Mouse (Mus musculus) embryonic stem cell, embryonic (primary cell): ENCODE data around the gene Pacsin1.

Experiments used
- CTCF ChIA-PET, 4 experiments: fragments of 300-600 bp in 2 of 4; fragments of 350-600 bp in 2 of 4; sonication (Branson Sonifier 250); formaldehyde crosslinking; loops; one replicate each; lab custom pipeline; 2022; ENCODE audit warnings: inconsistent platforms in 2 of 4; lab: Charles Lee
- POLR2A ChIA-PET, 4 experiments: fragments of 300-600 bp in 2 of 4; fragments of 350-600 bp in 2 of 4; sonication (Branson Sonifier 250); formaldehyde crosslinking; loops; one replicate each; lab custom pipeline; 2022; ENCODE audit warnings: antibody characterized with exemption in 4 of 4, inconsistent platforms in 1 of 4; lab: Charles Lee

Gene Pacsin1

GRCm38 (mm10) chr17:27684886-27685549 is 29.7 kb downstream of the Pacsin1 start:
- ChIA-PET POLR2A (interaction anchor here in 2 of 4 experiments (0.6 to 3.0 kb wide), 16 partner anchors 10 to 586 kb away, joined by 3 to 9 read pairs (median 3); no protein-coding TSS in a partner anchor), CTCF (interaction anchor here in 3 of 4 experiments (0.6 to 3.3 kb wide), 13 partner anchors 9 to 364 kb away, joined by 3 to 12 read pairs (median 3); no protein-coding TSS in a partner anchor)

- ChIA-PET CTCF (interaction anchor here in 3 of 4 experiments (0.8 to 3.3 kb wide), 8 partner anchors 10 to 77 kb away, joined by 3 to 12 read pairs (median 6); no protein-coding TSS in a partner anchor), POLR2A (interaction anchor here in 2 of 4 experiments (0.6 to 3.0 kb wide), 8 partner anchors 10 to 585 kb away, joined by 3 to 9 read pairs (median 3); no protein-coding TSS in a partner anchor)
Observed at GRCm38 (mm10) chr17:27685550-27685913, 30.2 kb downstream of the Pacsin1 start.

- ChIA-PET POLR2A (interaction anchor here in 3 of 4 experiments (0.9 to 3.0 kb wide), 6 partner anchors 11 to 394 kb away, joined by 3 to 9 read pairs (median 4); partner anchors contain the start of gene Tcp11 (in 2 of the 3)), CTCF (interaction anchor here in 2 of 4 experiments (0.6 to 2.3 kb wide), 5 partner anchors 8 to 22 kb away, joined by 3 to 9 read pairs (median 7); no protein-coding TSS in a partner anchor)
Observed at GRCm38 (mm10) chr17:27686395-27686794, 31.1 kb downstream of the Pacsin1 start.

- ChIA-PET CTCF (interaction anchor here (0.6 to 2.1 kb wide), 6 partner anchors 10 to 78 kb away, joined by 3 to 8 read pairs (median 4); no protein-coding TSS in a partner anchor), POLR2A (interaction anchor here in 3 of 4 experiments (0.5 to 1.8 kb wide), 10 partner anchors 9 to 1585 kb away, joined by 3 to 8 read pairs (median 4); partner anchors contain the start of gene Hmga1 (in 1 of the 3))
Observed at GRCm38 (mm10) chr17:27690993-27691693, 35.8 kb downstream of the Pacsin1 start.

- POLR2A ChIA-PET, result interaction anchor here in 2 of 4 experiments (0.8 to 1.8 kb wide), 10 partner anchors 9 to 304 kb away, joined by 3 to 6 read pairs (median 4); partner anchors contain the start of gene Nudt3 (in 1 of the 2)
- CTCF ChIA-PET, result interaction anchor here in 1 of 4 experiments (1.2 to 4.3 kb wide), 2 partner anchors 11 to 69 kb away, joined by 3 to 22 read pairs; no protein-coding TSS in a partner anchor
Observed at GRCm38 (mm10) chr17:27699641-27700244, 44.4 kb downstream of the Pacsin1 start.

- POLR2A ChIA-PET, result interaction anchor here in 3 of 4 experiments (0.5 to 2.1 kb wide), 13 partner anchors 7 to 144 kb away, joined by 3 to 7 read pairs (median 4); partner anchors contain the start of genes Hmga1 (in 1 of the 3) and RPS10-NUDT3 (in 1 of the 3)
- CTCF ChIA-PET, result interaction anchor here in 2 of 4 experiments (0.6 to 5.0 kb wide), 13 partner anchors 10 to 69 kb away, joined by 3 to 38 read pairs (median 8); no protein-coding TSS in a partner anchor
Observed at GRCm38 (mm10) chr17:27700812-27701211, 45.5 kb downstream of the Pacsin1 start.

- CTCF ChIA-PET, result interaction anchor here (0.5 to 5.0 kb wide), 49 partner anchors 8 to 1638 kb away, joined by 3 to 38 read pairs (median 5); partner anchors contain the start of genes RPS10-NUDT3 (in 1 of the 4) and Spdef (in 1 of the 4)
Observed at GRCm38 (mm10) chr17:27701856-27702255, 46.5 kb downstream of the Pacsin1 start.

GRCm38 (mm10) chr17:27702518-27702917 is 47.2 kb downstream of the Pacsin1 start:
- ChIA-PET CTCF (interaction anchor here (0.6 to 5.0 kb wide), 61 partner anchors 8 to 1639 kb away, joined by 3 to 38 read pairs (median 4); partner anchors contain the start of genes Def6 (in 1 of the 4) and Spdef (in 1 of the 4)), POLR2A (interaction anchor here (0.6 to 3.2 kb wide), 27 partner anchors 10 to 891 kb away, joined by 3 to 11 read pairs (median 4); partner anchors contain the start of genes Def6 (in 1 of the 4), Hmga1 (in 1 of the 4) and Rps10 (in 1 of the 4))

More at GRCm38 (mm10) chr17:27701856-27702255, 46.5 kb downstream of the Pacsin1 start:
- POLR2A ChIA-PET, result interaction anchor here (0.5 to 3.1 kb wide), 27 partner anchors 9 to 892 kb away, joined by 3 to 9 read pairs (median 4); partner anchors contain the start of genes Def6 (in 1 of the 4), Hmga1 (in 1 of the 4), Ppard (in 1 of the 4) and Rps10 (in 1 of the 4)

GRCm38 (mm10) chr17:27703961-27704621 is 48.8 kb downstream of the Pacsin1 start:
- ChIA-PET CTCF (interaction anchor here in 3 of 4 experiments (0.5 to 5.0 kb wide), 9 partner anchors 9 to 362 kb away, joined by 3 to 38 read pairs (median 8); no protein-coding TSS in a partner anchor), POLR2A (interaction anchor here in 3 of 4 experiments (0.5 to 3.2 kb wide), 18 partner anchors 9 to 1564 kb away, joined by 3 to 12 read pairs (median 4); partner anchors contain the start of genes Hmga1 (in 2 of the 3), BC004004 (in 1 of the 3), Rps10 (in 1 of the 3) and Tcp11 (in 1 of the 3))

GRCm38 (mm10) chr17:27705661-27706060 is 50.4 kb downstream of the Pacsin1 start:
- POLR2A ChIA-PET, result interaction anchor here (0.5 to 2.3 kb wide), 16 partner anchors 11 to 122 kb away, joined by 3 to 7 read pairs (median 3); partner anchors contain the start of gene RPS10-NUDT3 (in 1 of the 4)
- CTCF ChIA-PET, result interaction anchor here (0.5 to 5.0 kb wide), 19 partner anchors 11 to 356 kb away, joined by 3 to 38 read pairs (median 4); no protein-coding TSS in a partner anchor

GRCm38 (mm10) chr17:27707954-27708661 is 52.8 kb downstream of the Pacsin1 start:
- CTCF ChIA-PET, result interaction anchor here (0.6 to 2.6 kb wide), 78 partner anchors 8 to 777 kb away, joined by 3 to 41 read pairs (median 4); partner anchors contain the start of genes Pacsin1 (in 1 of the 4) and Uhrf1bp1 (in 1 of the 4)

GRCm38 (mm10) chr17:27709650-27710049 is 54.3 kb downstream of the Pacsin1 start:
- POLR2A ChIA-PET, result interaction anchor here in 3 of 4 experiments (0.6 to 1.0 kb wide), 3 partner anchors 9 to 385 kb away, joined by 3 read pairs; no protein-coding TSS in a partner anchor
- CTCF ChIA-PET, result interaction anchor here in 2 of 4 experiments (0.6 to 2.6 kb wide), 7 partner anchors 8 to 1775 kb away, joined by 3 to 37 read pairs (median 4); no protein-coding TSS in a partner anchor

More at GRCm38 (mm10) chr17:27707954-27708661, 52.8 kb downstream of the Pacsin1 start:
- POLR2A ChIA-PET, result interaction anchor here (0.5 to 2.6 kb wide), 72 partner anchors 8 to 885 kb away, joined by 3 to 37 read pairs (median 4); partner anchors contain the start of genes Hmga1 (in 3 of the 4), RPS10-NUDT3 (in 2 of the 4), Rps10 (in 2 of the 4) and Pacsin1 (in 1 of the 4)

- POLR2A ChIA-PET, result interaction anchor here in 3 of 4 experiments (0.5 to 1.9 kb wide), 9 partner anchors 10 to 711 kb away, joined by 3 to 9 read pairs (median 3); partner anchors contain the start of genes Hmga1 (in 1 of the 3) and Pacsin1 (in 1 of the 3)
- CTCF ChIA-PET, result interaction anchor here in 1 of 4 experiments (2.9 kb wide), 1 partner anchor 11 kb away, joined by 17 read pairs; no protein-coding TSS in a partner anchor
Observed at GRCm38 (mm10) chr17:27712832-27713231, 57.5 kb downstream of the Pacsin1 start.

GRCm38 (mm10) chr17:27716804-27717203 is 61.5 kb downstream of the Pacsin1 start:
- CTCF ChIA-PET, result interaction anchor here in 3 of 4 experiments (0.8 to 4.0 kb wide), 12 partner anchors 8 to 345 kb away, joined by 3 to 38 read pairs (median 4); partner anchors contain the start of gene AI413582 (in 1 of the 3)

More at GRCm38 (mm10) chr17:27716804-27717203, 61.5 kb downstream of the Pacsin1 start:
- POLR2A ChIA-PET, result interaction anchor here (0.6 to 3.9 kb wide), 15 partner anchors 8 to 668 kb away, joined by 3 to 37 read pairs (median 4); partner anchors contain the start of gene Spdef (in 1 of the 4)
